Mouse (Mus musculus) lung, postnatal 10 days (tissue): ENCODE measurements around the gene Casp2.

ENCODE experiments used
- DNase-seq: peaks from one replicate; pipeline ENCODE4 v3.0.0; 2021

Casp2 gene

GRCm38 (mm10) chr6:42282865-42283528 is 18.2 kb downstream of the Casp2 start:
- no peak for DNase-seq

DNA sequence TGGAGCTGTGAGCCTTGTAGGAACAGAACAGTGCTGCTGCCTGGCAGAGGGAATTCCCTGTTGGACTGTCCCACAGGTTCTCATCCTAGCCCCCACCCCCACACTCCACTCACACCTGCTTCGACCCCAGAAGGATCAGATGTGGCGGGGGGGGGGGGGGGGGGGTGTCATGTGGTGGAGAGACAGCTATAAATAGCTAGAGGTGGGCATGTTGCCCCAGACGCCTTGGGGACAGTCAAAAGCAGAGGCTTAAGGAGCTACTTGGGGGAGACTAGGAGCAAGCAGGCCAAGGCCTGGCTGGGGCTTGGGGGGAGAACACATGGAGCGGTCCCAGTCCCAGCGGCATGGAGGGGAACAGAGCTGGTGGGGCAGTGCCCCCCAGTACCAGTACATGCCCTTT is 21.7 kb downstream of the Casp2 start, which contains the start of gene Clcn1:
Gene Clcn1, plus strand, starts transcription at position 238 of the 400 bp plus-strand sequence.
- no peak for DNase-seq

- DNase-seq = no peak
Measured at GRCm38 (mm10) chr6:42287562-42287961, 22.8 kb downstream of the Casp2 start.

DNA sequence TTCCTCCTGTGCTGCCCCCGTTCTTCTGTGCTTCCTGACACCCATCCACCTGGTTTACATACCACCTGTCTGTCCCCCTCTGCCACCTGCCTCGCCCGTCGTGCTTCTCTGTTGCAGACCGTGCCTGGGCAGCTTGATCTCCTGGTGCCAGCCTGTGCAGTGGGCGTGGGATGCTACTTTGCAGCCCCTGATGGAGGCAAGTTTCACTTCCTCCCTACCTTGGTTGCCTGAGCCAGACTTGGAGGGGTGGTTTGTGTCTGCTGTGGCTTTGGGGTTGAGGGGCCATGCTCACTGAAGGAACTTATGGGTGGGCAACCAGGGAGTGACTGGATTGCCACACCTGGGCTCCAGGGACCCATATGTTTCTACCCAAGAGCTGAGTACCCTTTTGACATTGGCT is 28.5 kb downstream of the Casp2 start:
- DNase-seq = no peak

- no peak for DNase-seq
Measured at GRCm38 (mm10) chr6:42295549-42296094, 30.8 kb downstream of the Casp2 start.

- DNase-seq = no peak
Measured at GRCm38 (mm10) chr6:42299362-42299761, 34.6 kb downstream of the Casp2 start.

DNA sequence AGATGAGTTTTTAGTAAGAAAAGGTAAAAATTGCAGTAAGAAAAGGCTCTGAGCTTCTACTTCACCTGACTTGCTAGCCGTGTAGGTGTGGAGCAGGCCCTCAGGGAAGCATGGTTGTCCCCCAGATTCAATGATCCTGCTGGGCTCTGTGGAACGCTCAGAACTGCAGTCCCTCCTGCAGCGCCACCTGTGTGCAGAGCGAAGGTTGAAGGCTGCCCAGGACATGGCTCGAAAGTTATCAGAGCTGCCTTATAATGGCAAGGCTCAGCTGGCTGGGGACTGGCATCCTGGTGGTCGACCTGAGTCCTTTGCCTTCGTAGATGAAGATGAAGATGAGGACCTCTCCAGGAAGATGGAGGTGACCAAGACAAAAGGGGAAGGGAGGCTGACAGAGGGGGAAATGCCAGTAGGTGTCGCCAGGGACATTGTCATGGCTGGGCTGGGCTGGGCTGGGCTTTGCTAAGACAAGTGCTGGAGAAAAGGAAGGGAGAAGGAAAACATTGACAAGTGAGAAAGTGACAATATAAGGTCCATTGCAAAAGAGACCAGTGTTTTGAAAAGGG is 45.1 kb downstream of the Casp2 start:
- DNase-seq = no peak

- no peak for DNase-seq
Measured at GRCm38 (mm10) chr6:42310427-42311053, 45.8 kb downstream of the Casp2 start.

GRCm38 (mm10) chr6:42318293-42318692 is 53.5 kb downstream of the Casp2 start:
- no peak for DNase-seq

GRCm38 (mm10) chr6:42323371-42324066 is 58.7 kb downstream of the Casp2 start:
- no peak for DNase-seq

DNA sequence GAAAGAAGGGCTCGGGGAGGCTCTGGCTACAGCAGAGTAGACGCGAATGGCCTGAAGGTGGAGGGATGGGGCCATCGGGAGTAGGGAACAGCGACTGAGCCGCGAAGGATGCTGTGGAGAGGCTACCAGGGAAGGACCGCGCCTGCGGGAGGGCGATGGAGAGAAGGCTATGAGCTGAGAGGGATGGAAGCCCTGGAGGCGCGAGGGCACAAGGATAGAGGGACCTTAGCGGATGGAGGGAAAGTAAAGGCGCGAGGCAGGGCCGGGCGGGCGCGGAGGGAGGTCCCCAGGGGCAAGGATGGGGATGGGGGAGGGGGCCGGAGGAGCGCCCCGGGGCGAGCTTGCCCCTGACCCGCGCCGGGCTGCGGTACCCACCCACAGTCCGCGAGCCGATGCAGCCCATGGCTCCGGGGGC is 59.3 kb downstream of the Casp2 start:
- peak; percentile 19 for DNase-seq

DNA sequence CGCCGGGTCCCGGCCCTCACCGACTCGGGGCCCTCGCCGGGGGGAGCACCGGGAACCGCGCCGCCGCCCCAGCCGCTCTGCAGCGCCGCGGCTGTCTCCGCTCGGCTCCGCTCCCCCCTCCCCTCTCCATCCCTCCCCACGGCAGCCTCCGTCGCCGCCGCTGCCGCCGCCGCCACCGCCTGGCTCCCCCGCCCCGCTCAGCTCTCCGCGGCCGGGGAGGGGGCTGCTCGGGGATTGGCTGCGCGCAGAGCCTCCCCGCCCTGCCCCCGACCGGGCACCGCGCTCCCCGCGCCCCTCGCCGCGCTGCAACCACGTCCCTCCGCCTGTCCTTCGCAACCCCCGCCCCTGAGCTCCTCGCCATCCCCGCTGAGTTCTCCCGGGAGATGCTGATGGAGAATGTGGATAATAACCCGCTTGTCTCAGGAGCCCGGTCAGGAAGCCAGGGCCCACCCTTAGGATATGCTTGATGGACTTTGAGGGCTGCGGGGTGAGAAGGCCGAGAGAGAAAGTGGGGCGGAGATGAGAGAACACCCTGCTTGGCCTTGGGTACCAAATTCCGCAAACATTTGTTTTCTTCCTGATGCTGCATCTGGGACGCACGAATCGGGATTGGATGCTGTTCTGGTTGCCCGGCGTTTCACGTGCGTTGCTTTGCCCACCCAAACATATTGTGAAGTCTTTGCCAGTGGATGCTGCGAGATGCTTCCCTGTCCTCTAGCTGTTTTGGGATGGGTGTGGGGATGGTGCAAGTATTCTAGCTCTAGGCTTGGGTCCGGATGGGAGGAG is 59.9 kb downstream of the Casp2 start, which contains the start of gene Fam131b:
Gene Fam131b, minus strand, starts transcription at position 162 of the 786 bp plus-strand sequence.
- DNase-seq = peak; percentile 21

- peak; percentile 86 for DNase-seq
Measured at GRCm38 (mm10) chr6:42325268-42325609, 60.5 kb downstream of the Casp2 start.

DNA sequence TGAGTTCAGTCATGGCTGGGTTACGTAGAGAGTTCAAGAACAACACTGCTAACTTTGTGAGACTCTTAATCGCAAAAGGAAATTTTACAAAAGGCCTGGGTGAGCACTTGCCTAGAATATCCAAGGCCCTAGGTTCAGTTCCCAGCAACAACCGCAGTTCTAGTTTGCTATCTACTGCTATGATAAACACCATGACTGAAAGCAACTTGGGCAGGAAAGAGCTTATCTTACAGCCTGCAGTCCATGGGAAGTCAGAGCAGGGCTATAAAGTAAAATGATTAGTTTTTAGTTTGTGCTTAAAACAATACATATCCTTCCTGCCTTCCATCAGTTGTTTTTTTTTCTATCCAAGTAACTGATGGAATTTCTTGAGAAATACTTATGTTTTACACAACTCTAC is 61.7 kb downstream of the Casp2 start:
- no peak for DNase-seq

DNA sequence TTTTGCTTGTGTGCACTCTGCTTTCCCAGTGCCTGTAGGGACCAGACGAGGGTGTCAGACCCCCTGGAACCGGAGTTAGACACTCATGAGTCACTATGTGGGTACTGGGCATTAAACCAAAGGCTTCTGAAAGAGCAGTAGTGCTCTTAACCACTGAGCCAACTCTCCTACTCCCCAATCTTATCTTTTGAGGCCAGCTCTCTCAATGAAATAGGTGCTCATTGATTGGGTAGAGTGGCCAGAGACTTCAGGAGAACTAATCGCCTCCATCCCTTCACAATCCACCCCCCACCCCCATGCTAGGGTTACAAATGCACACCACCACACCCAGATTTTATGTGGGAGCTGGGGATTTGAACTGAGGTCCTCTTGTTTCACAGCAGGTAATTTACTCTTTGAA is 64.0 kb downstream of the Casp2 start:
- DNase-seq = no peak

GRCm38 (mm10) chr6:42330216-42330615 is 65.4 kb downstream of the Casp2 start:
- DNase-seq = no peak

DNA sequence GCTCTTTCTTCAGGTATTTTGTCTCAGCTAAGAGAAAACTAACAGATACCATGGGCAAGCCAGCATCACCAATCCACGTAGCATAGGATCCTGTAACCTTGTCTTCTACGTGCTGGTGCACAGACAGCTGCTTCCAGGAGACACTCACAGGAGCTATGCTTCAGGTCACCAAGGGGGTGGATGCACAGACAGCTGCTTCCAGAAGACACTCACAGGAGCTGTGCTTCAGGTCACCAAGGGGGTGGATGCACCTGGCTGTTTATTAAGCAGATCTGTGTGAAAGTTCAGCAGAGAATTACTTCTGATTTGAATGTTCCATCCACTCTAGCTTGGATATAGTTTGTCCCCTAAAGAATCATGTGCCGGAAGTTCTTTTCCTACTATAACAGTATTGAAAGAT is 66.2 kb downstream of the Casp2 start:
- no peak for DNase-seq
